Mouse (Mus musculus) cerebellum, postnatal 25 days (tissue): ENCODE results near the gene Limd2.
"Not testable (repeated sequence)": the region's sequence is repeated elsewhere in the genome, so short reads cannot be mapped to it uniquely, and the experiment has no call there.

Experiments
- DNase-seq, 2 experiments: peaks; one replicate each; pipeline ENCODE4 v3.0.0; 2021; ENCODE audit warnings: mixed read lengths in 2 of 2

The Limd2 gene

GRCm38 (mm10) chr11:106160841-106161721 lies at the start of gene Limd2, which contains the start of gene Gm10840:
TSS of gene Limd2 (minus strand) at chr11:106160860.
TSS of gene Gm10840 (plus strand) at chr11:106160850.
- peak; percentile 75 to 82 for DNase-seq

DNA sequence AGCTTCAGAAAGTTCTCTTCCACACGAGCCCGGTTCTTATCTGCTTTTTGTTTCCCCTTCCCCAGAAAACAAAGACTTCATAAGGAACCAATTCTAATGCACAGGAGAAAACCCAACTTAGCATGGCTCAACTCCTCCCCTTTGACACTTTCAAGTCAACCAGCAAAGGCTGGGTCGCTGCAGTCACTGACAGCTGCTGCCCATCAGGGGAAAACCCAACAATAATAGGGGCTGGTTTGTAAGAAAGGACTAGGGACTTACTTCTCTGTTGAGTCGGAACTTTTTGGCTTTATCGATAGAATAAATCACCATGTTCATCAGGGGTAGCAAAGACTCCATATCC lies 41.4 kb upstream of the Limd2 start, which contains the start of gene Strada:
Gene Strada (minus strand): TSS at position 46 of the 343 bp plus-strand sequence.
- no peak for DNase-seq

DNA sequence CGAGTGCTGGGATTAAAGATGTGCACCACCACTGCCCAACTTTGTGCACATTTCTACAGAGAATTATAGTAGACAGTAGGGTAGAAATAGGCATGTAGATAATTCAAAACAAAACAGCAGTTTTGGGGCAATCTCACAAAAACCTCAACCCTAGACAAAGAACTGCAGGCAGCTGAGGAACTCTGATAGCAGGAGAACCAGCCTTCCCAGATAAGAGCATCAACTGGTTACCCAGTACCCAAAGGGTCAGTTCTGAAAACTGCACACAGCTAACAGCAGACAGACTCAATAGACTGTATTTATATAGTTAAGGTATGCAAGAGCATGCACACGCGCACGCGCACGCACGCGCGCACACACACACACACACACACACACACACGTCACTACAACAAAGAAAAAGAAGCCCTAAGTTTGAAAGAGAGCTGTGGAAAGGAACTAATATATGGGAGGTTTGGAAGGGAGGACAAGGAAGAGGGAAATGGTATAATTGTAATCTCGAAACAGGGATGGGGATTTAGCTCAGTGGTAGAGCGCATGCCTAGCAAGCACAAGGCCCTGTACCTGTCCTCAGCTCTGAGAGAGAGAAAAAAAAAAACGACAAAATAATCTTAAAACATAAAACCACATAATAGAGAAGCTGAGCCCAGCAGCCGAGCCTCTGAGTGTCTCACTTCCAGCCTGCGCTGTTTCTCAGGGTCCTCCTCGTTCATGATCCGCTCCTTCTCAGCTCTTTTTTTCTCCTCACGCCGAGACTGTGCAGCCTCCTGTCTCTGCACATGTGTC lies 40.9 kb upstream of the Limd2 start:
- no peak for DNase-seq

GRCm38 (mm10) chr11:106200756-106201155 lies 40.1 kb upstream of the Limd2 start:
- DNase-seq: no peak

DNA sequence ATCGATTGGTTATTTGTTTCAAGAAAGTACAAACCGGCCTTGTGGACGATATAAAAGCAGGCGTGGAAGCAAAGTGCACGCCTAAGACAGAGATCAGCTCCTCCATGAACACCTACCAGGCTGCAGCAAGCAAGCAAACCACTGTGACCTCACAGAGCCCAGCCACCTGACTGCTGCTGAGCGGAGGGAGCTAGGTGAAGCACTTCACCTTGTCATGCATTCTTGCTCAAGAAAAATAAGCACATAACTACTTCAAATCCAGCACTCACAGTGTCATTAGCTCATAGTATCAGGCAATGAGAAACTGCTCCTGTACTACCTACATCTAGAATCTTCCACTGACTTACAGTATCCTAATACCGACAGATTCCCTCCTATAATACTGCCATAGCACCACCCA lies 39.3 kb upstream of the Limd2 start:
- DNase-seq: not testable (repeated sequence)

- DNase-seq: no peak
Measured at GRCm38 (mm10) chr11:106198277-106198676, 37.6 kb upstream of the Limd2 start.

DNA sequence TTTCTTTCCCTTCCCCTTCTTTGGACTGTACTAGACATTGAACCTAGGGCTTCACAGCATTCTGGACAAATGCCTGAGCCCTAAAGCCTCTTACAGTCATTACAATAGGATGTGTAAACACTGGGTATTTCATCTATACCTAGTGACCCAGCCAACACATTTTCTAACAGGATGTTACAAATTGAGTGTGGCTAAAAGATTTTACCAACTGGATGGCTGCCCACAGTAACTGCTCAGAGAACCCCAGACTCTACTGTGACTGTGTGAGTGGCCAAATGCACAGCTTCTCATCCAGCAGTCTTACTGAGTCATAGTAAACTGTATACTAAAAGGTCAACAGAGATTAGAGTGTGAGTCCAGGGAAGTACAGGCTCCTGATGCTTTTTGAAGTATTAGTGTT lies 34.7 kb upstream of the Limd2 start:
- no peak for DNase-seq

GRCm38 (mm10) chr11:106194891-106195290 lies 34.2 kb upstream of the Limd2 start:
- DNase-seq: no peak

- DNase-seq: no peak
Measured at GRCm38 (mm10) chr11:106194155-106194541, 33.5 kb upstream of the Limd2 start.

DNA sequence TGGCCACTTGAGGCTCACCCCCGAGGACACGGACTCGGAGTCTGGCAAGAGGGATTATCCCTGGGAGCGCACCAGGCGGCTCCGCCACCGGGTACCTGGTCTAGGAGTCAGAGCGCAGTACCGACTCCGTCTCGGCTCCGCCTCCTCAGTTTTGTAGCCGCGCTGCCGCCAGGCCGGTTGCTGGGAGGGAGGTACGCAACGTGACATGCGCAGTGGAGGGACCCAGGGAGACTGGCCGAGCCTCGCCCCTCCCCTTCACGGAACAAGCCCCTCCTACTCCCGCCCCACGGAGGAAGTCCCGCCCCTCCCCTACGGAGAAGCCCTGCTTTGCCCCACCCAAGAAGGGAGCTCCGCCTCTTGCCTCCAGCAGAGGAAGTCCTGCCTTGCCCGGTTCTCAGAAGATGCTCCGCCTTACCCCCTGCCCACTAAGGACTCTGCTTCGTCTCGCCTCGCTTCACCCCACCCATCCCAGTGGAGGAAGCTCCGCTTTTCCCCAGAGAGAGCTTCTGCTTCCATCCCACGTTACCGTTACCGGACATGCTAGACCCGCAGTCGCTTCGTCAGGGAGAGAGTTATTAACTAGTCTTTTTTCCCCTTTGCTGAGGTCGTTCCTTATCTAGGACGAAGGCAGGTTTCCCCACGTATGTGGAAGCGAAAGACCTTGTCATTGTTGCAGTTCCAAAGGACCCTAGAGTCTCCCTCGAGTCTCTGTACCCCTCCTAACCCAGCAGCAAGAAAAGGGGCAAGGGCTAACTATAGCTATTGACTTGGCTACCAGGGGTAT lies 32.9 kb upstream of the Limd2 start:
- peak; percentile 97 to 99 for DNase-seq

DNA sequence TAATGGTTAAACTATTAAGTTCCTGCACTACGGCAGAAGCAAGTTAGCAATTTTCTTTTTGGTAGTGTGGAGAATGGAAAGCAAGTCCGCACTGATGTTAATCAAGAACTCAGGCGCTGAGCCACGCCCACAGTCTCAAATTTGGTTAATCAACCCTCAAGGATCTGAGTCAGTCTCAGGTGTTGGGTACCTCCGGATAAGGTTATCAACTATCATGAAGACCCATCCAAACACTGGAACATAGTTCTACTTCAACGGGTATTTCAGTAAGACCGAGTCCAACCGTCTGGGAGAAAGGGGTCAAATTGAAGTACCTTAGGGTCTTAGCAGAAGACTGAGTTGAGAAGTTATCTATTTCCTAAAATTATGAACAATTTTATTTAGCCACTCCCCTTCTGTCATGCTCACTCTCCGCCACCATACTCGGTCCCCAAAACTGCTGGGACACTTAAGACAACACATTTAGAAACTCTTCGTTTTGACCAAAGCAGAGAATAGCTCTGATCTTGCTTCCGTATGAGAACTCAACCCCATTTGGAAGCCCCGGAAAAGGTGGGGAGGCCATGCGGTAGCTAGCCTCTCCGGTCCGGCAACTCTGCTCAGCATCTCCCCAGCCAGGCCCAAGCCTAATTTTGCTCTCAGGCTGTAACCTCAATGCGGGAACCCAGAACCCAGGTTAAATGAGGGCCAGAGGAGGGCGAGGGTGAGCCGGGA lies 32.2 kb upstream of the Limd2 start:
- DNase-seq: no peak

DNA sequence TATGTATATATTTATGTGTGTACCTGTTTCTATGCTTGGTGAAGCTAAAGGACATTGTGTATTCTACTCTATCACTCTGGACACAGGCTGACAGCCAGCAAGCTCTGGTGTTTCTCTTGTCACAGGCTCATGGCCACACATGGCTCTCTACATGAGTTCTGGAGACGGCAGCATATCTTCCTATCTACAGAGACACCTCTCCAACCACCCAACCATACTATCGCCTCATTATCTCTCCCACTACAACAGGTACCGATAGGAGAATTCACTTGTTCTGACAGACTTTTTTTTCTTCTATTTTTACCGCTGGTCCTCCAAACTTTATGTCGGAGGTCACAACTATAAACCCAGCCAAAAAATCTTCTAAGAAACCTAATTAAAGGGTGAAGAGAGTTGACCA lies 31.6 kb upstream of the Limd2 start:
- no peak for DNase-seq

- DNase-seq: no peak
Measured at GRCm38 (mm10) chr11:106191716-106192115, 31.1 kb upstream of the Limd2 start.

- DNase-seq: no peak
Measured at GRCm38 (mm10) chr11:106187326-106187725, 26.7 kb upstream of the Limd2 start.

GRCm38 (mm10) chr11:106180449-106180801 lies 19.8 kb upstream of the Limd2 start:
- DNase-seq: no peak

- DNase-seq: peak; percentile 75 to 82
Measured at GRCm38 (mm10) chr11:106179711-106180448, 19.2 kb upstream of the Limd2 start.

- DNase-seq: peak in 1 of 2 experiments; percentile 33
Measured at GRCm38 (mm10) chr11:106178036-106178782, 17.5 kb upstream of the Limd2 start.

DNA sequence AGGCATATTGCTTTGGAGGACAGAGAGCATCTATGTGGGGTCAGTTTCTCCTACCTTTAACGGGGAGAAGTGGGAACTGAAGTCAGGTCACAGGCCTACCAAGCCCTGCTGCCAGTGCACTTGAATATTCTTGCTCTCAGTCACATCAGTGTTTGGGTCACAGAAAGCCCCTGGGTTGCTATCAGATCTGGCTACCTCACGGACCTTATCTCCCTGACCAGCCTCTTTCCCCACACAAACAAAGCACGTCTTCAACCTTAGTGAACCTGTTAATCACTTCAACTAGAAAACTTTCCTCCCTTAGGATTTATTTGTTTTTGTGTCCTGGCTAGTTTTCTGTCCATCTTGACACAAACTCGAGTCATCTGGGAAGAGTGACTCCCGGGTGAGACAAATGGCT lies 15.7 kb upstream of the Limd2 start:
- DNase-seq: no peak

DNA sequence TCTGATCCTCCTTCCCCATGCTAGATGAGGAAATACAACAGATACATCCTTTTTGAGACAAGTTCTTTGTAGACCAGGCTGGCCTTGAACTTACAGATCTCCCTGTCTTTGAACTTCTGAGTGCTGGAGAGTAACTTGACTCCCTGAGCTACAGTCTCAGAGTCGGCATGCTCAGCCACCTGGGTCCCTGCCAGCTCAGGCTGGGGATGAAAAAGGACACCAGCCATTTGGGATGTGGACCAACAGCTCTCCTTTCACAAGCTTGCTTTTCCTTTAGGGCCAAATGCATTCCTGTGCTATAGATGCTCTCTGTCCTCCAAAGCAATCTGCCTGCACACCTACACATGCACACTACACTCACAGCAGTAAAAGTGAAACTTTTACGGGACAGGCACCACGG lies 14.4 kb upstream of the Limd2 start:
- DNase-seq: peak; percentile 73 to 82

DNA sequence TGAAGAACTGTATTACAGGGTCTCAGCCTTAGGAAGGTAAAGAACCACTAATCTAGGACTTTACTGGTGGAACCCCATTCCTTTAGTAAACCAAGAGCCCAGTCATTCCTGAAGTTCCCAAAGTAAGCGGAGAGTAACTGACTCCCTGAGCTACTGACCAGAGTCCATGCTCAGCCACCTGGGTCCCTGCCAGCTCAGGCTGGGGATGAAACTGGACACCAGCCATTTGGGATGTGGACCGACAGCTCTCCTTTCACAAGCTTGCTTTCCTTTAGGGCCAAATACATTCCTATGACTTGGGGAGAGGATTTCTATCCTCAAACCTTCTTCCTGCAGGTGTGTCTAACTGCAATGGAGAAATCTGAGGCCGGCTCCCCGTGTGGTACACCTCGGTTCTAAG lies 13.7 kb upstream of the Limd2 start:
- peak; percentile 69 to 81 for DNase-seq

- no peak for DNase-seq
Measured at GRCm38 (mm10) chr11:106173228-106173627, 12.6 kb upstream of the Limd2 start.
